ENCODE assay signal across 8 mouse cellular contexts in genomic region chr5:122050017-122050831, GRCm38 (mm10). TPM values are rescaled to one million over a fixed set of nuclear protein-coding genes. Genes with fewer than 3 reads are reported as not detected.
DNase-seq lines count a peak whose midpoint lies in the region; ATAC-seq lines count a peak whose summit lies in the region.

Cux2 (minus strand) TSS chr5:122050102.

- intact Hi-C loops in left cerebral cortex, postnatal 10 days (cut with DNase I) = loop anchor here (5.0 kb wide), 1 partner anchor 37 kb away; no protein-coding TSS in a partner anchor

- DNase-seq in adrenal gland, adult 2 months = peak; percentile 85
- DNase-seq in gastrocnemius, postnatal 10 days = peak; percentile 64
- peak; percentile 54 for DNase-seq in induced T-regulatory cell, adult 2 months (ENCODE audit: low read depth)
- peak in 1 of 2 experiments; percentile 85 for DNase-seq in left cerebral cortex, postnatal 10 days (ENCODE audit: extremely low spot score in 1 of 2, low spot score in 2 of 2)
- DNase-seq in right cerebral cortex, adult 18-20 months = peak; percentile 74
- peak; percentile 62 for DNase-seq in yolk sac, embryonic 10.5 days (ENCODE audit: low spot score)

- ATAC-seq in common myeloid progenitor, adult 5-6 weeks (replicated peaks; ENCODE audit: low read depth, poor library complexity, severe bottlenecking) = peak; percentile 44; the same call in 1 of the 2 replicates
- peak; percentile 52; the same call in 1 of the 2 replicates for ATAC-seq in megakaryocyte, adult 5-6 weeks (ENCODE audit: poor library complexity, severe bottlenecking)

RNA-seq across cellular contexts. Expression of gene Cux2, which starts in this region (rescaled TPM):
- total RNA-seq in adrenal gland, adult 2 months (2021) = 10 to 100 TPM; 14.4 to 22.0 TPM
- 32.2 and 37.6 TPM in 2 replicates for polyA plus RNA-seq in adrenal gland, adult 2 months (2012; rRNA removed)
- not detected in 2 replicates for total RNA-seq in common myeloid progenitor, adult 5-6 weeks (2017)
- total RNA-seq in gastrocnemius, postnatal 10 days (2021) = 1 to 10 TPM; 1.1 to 1.5 TPM
- 100 to 1,000 TPM; 180 to 194 TPM for total RNA-seq in left cerebral cortex, postnatal 10 days (2021)
- total RNA-seq in megakaryocyte, adult 5-6 weeks (2015) = 0.25 and 0.27 TPM in 2 replicates
- 0.16 and 0.22 TPM in 2 replicates for total RNA-seq in megakaryocyte, adult 5-6 weeks (2017)

Comparison
In these comparisons a context has a peak if more than half of its experiments do, and no peak if none do; other contexts are left out.
1. RNA of gene Cux2 (total RNA-seq): 180 to 194 TPM in left cerebral cortex, postnatal 10 days; 14.4 to 22.0 TPM in adrenal gland, adult 2 months, 1.1 to 1.5 TPM in gastrocnemius, postnatal 10 days, 0.16 to 0.27 TPM in megakaryocyte, adult 5-6 weeks and not detected in common myeloid progenitor, adult 5-6 weeks; every median in the first group is over 4 times any median in the second.
2. Peak in ATAC-seq in common myeloid progenitor, adult 5-6 weeks; RNA of the gene not detected or under 1 TPM.
3. Peak in ATAC-seq in megakaryocyte, adult 5-6 weeks; RNA of the gene not detected or under 1 TPM.